Mouse (Mus musculus) right cerebral cortex, adult 18-20 months (tissue): Measurements from ENCODE around the gene Ssxb6.
"Not testable (repeated sequence)": the region's sequence is repeated elsewhere in the genome, so short reads cannot be mapped to it uniquely, and the experiment has no call there.

ENCODE experiments used
- DNase-seq: peaks from one replicate; pipeline ENCODE4 v3.0.0; 2022; ENCODE audit warnings: mixed read lengths

Ssxb6 gene

GRCm38 (mm10) chrX:8548155-8548554 is at the start of gene Ssxb6:
Gene Ssxb6 (minus strand): TSS chrX:8548255.
- DNase-seq, result not testable (repeated sequence)

- not testable (repeated sequence) for DNase-seq
These were observed 43.7 kb upstream of the Ssxb6 start, which contains the start of gene Ssxb3 for GRCm38 (mm10) chrX:8591716-8592115. Gene Ssxb3 (minus strand): TSS chrX:8591816.

GRCm38 (mm10) chrX:8524854-8525253 is 23.2 kb downstream of the Ssxb6 start, which contains the start of gene Gm14459:
Gene Gm14459 (minus strand): TSS chrX:8524954.
- no peak for DNase-seq
